Mouse (Mus musculus) spleen, adult 12 weeks (tissue): ENCODE data around the gene Bcap29.
"Not testable (repeated sequence)": the region's sequence is repeated elsewhere in the genome, so short reads cannot be mapped to it uniquely, and the experiment has no call there.

Source experiments
- DNase-seq: peaks from one replicate; pipeline ENCODE4 v3.0.0; 2022; ENCODE audit warnings: low spot score

The Bcap29 gene

DNA sequence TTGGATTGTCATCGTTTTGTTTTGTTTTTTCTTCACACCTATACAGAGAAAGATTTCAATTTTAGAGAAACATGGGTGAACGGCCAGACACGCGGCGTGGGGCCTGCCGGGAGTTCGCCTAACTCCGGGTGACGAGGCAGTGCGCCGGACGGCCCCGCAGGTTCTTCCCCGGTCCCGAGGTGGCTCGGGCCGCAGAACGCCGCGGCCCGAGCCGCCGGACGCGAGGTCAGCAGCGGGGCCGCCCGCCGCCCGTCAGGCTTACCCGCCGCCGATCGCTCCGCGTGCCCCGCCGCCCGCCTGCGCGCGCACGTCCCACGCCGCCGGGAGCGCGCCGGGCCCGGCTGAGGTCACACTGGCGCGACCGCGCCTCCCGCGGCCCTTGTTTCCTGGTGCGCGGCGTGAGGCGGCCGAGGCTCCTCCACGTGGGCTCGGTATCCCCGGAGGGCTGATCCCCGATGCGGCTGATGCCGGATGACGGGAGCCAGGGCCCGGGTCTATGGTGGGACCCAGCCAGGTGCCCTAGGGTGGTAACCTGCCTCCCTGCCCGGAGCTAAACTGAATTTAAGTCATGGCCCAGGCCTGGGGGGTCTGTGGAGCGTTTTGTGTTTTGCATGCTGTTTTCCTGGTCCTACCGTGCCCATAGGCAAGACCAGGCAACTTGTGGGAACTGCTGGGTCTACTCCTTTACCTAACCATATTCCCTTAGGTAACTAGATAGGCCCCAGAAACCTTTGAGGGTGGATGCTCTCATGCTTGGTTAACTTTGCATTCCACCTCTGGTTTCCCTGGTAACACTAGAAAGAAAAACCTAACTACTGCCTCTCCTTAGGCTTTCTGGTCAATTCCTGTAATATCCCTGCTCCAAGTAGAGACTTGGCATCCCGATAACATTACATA lies at the start of gene Bcap29:
Gene Bcap29 (minus strand): TSS at position 316 of the 897 bp plus-strand sequence.
- DNase-seq: peak; percentile 72

DNA sequence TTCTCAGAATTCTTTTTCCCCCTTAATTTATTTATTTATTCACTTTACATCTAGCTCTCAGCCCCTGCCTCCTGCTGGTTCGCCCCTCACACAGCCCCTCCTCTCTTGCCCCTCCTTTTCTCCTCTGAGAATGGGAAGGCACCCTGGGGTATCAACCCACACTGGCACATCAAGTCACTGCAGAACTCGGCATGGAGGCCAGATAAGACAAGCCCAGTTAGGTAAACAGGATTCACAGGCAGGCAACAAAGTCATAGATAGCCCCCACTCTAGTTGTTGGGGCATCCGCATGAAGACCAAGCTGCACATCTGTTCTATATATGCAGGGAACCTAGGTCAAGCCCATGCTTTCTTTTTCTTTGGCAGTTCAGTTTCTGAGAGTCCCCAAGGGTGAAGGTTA lies 32.7 kb upstream of the Bcap29 start:
- no peak for DNase-seq

DNA sequence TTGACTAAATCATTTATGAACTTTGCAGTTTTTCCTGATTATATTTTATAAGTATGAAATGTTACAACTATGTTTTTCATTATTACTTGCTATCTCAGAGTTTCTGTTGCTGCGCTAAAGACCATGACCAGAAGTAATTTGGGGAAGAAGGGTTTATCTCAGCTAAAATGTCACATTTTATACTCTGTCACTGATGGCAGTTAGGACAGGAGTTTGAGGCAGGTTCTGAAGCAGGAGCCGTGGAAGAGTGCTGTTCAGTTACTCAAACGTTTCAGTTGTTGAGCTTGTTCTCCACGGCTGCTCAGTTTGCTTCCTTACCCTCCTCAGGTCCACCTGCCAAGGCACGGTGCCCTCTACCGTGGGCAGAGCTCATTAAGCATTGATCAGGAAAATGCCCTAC lies 31.5 kb upstream of the Bcap29 start:
- DNase-seq: no peak

DNA sequence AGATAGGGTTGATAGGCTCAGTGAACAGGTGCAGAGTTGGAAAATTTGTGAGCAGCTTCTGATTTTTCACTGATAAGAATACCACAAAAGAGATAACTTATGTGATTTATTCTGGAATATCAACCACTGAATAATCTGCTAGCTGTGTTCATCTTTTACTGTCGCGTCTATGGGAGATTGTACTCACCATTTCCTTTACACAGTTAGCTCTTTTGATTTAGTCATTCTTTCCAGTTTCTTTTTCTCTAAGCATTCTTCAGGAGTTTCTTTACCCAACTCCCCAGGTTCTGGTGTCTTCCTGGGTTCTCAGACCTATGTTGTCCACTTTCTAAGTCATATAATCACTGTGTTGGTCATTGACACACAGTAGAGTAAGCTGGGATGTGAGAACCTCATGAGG lies 22.4 kb upstream of the Bcap29 start:
- no peak for DNase-seq

DNA sequence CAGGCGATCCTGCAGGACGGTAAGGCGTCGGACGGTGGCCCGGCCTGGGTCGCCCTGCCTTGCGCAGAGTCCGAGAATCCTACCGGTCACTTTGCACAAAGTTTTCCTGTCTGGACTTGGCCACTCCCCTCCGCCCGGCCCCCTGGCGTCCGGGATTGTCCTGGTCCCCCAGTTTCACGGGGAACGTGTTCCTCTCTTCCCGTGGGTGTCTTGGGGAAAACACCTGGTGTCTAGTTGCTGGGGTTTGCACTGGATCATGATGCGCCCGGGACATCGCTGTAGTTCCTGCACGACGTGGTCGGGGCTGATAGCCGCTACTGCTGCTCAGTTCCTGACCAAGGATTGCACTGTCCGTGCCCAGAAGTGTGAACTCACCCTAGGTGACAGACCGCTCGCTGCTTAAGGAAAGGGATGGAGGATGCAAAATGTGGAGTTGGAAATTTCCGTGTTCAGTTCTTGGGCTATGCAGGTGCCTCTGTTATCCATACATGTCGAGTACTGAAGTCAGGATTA lies 20.6 kb upstream of the Bcap29 start:
- no peak for DNase-seq

DNA sequence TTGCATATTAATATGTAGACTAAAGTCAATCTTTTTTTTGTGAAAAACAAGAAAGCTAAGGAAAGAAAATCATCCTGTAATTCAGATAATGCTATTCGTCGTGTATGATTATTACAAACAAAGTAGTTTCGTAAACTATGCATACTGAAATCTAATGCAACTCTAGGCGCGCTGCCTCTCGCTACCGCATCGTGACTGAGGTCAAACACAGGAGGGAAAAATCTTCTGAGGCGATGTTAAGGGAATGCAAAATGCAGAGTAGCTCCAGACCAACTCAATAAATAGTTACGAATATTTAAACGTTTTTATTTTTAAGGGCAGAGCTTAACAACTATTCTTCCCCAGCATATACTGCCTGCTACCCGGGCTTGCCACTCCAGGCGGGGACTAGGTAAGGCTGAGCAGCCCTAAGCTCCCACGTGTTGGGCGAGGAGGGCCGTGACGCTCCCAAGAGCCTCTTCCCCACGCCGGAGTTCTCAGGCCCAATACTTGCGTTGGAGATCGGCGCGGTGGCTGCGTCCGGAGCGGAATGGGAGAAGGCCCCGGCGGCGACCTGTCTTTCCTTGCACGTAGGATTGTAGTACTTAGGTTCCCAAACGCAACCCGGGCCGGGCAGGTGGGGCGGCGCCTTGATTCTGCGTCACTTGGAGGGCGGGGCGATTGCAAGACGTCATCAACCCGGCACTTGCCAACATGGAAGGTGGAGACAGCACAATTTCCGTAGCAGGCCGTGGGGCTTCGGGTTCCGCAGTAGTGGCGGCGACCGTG lies 19.9 kb upstream of the Bcap29 start, which contains the start of the genes Dus4l and Cog5:
Gene Dus4l (minus strand): TSS at position 630 of the 768 bp plus-strand sequence.
Gene Cog5 (plus strand): TSS at position 673 of the 768 bp plus-strand sequence.
- peak; percentile 97 for DNase-seq

DNA sequence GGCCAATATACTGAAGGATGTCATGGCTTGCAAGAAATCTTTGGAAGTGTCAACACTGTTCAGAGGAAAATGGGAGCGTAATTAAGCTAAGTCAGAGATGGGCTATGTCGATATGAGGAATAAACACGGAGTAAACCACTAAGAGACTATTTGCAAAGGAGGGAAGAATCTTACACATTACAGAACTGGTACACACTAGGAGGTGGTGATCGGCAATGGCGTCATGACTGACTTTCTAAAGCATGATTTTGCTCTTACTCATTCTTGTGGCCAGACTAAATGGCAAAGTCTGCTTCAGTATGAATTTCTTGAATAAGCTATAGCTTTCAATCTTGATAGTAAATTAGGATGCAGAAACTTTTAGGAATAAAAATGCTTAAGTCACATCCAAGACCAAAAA lies 19.2 kb upstream of the Bcap29 start:
- no peak for DNase-seq

DNA sequence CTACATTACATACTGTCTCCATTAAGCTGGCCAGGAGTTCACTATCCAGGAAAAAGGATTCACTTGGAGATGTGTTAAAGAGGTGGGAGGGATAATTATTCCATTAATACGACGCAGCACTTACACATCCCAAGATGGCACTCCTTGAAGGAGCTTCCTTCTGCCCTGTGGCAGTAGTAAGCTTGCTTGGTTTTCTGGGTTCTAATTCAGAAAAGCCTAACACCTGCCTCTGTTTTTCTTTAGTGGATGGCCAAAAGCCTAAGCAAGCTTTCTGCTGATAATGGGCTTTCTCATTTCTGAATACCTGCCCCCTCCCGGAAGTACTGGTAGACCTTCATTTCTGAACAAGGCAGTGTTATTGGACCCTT lies 766 bp upstream of the Bcap29 start:
- DNase-seq: no peak

DNA sequence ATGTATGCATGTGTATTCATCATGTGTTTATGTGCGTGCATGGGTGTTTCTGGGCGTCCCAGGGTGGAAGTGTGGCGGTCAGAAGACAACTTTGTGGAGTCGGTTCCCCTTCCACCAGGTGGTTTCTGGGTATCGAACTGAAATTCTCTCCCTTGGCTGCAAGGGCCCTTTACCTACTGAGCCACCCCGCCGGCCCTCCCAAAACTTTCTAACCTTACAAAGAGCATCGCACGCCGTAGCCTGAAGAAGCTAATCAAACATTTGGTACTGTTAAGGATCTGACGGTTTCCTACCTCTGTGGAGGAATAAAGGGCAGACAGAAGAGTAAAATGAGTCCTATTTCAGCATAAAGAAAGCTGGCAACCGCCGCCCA lies 502 bp downstream of the Bcap29 start:
- DNase-seq: peak; percentile 27

DNA sequence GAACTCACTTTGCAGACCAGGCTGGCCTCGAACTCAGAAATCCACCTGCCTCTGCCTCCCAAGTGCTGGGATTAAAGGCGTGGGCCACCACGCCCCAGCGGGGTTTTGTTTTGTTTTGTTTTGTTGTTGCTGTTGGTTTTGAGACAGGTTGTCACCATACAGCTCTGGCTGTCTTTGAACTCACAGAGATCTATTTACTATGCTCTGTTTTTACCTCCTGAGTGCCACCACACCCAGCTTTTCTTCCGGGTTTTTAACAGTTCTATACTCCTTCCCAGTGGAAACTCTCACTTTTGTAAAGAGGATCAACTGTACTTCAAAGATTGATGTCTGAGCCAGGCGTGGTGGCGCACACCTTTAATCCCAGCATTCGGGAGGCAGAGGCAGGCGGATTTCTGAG lies 6.1 kb downstream of the Bcap29 start:
- not testable (repeated sequence) for DNase-seq

DNA sequence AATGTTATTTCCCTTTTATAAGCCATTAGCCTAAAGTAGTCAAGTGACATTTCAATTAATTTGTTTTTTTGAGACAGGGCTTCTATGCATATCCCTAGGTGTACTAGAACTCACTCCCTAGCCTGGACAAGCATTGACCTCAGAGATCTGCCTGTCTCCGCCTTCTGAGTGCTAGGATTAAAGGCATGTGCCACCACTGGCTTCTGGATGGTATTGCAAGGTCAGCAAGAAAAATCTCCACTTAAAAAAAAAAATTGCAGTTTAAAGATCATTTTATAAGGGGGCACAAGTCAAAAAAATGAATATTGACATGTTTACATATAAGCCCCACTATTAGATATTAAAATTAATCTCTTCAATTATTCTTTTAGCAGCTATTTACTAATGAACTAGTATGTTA lies 9.4 kb downstream of the Bcap29 start:
- DNase-seq: no peak

DNA sequence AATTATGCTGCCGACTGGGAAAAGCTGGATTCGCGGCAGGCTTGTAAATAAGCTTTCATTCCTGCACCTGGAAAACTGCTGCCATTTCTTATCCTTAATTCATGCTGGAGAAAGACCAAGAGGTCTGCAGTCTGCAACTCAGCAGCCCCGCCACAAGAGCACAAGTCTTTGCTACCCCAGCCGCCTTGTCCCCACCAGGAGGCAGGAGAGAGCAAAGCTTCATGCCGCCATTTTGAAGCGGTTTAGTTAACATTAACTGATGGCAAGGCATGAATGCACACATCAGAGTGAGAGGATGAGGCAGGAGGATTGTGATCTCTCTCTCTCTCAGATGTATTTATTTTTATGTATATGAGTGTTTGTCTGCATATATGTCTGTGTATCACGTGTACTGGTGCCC lies 14.4 kb downstream of the Bcap29 start:
- DNase-seq: no peak

DNA sequence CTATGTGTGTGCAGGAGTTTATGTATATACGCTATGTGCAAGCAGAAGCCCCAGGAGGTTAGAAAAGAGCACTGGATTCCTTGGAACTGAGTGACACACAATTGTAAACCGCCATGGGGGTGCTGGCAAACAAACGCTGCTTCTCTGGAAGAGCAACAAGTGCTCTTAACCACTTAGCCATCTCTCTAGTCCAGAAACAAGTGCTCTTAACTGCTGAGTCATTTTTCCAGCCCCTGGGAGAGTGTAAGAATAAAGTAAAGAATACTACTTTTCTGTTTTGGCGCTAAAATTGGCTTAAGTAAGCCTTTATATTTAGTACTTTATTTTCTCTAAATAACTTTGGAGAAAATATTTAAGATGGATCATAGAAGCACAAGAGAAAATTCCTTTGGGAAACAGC lies 21.1 kb downstream of the Bcap29 start:
- no peak for DNase-seq

DNA sequence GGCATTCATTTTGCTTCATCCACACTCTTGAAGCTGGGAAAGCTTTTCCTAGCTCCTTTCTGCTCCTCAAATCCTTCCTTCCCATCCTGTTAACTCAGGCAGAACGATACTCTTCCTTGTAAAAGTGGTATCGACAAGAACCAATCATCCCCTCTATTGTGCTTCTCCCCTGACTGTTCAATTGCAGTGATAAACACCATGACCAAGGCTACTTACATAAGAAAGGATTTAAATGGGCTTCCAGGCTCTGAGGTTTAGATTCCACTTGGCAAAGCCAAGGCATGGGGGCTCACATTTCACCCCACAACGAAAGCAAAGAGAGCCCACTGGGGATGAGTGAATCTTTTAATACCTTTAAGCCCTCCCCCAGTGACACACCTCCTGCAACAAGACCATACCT lies 26.3 kb downstream of the Bcap29 start:
- DNase-seq: no peak

DNA sequence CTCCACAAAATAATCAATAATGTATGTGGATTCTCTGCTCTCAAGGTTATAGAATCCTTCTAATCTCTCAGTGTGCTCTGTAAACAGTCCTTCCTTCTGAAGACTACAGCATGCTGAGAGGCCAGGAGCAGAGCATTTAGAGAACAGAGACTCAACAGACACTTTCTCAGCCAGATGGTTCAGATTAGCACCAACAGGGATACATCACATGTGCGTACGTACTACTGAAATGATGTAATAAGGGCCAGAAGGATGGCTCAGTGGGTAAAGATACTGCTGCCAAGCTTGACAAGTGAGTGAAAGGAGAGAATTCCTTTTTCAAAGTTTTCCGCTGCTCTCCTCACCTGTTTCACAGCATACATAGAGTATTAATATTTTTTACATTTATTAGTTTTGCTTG lies 29.6 kb downstream of the Bcap29 start:
- DNase-seq: no peak

DNA sequence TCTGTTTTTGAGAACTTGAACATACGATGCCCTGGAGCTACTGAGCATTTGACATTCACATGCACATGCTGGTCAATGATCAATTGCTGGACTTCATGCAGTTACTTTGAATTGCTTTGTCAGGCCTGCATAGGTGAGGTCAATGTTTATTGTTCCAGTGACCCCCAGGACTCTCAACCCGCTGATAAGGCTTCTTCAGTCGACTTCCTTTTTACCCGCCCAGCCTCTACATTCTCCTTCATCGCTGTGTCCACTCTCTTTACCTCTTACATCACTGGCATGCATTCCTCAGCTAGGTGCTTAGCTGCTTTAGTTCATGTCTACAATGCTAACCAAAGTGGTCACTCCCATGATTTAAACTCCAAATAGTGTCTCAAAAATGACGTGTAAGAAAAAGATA lies 30.9 kb downstream of the Bcap29 start:
- no peak for DNase-seq

DNA sequence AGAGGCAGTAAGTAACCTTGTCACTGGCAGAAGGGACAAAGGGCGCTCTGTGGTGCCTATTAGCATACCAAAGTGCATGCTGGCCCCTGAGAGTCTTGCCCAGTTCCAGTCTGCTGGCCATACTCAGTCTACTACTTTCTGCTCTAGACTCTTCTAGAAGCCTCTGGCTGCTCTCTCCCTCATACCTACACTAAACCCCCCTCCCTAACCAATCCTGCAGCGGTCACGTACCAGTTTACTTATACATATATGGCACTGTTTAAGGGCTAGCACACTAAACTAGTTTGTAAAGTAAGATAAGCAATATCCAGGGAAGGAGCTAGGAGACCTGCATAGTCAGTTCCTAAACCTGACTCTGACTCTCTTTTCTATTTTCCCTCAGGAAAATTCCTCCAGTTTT lies 40.2 kb downstream of the Bcap29 start:
- no peak for DNase-seq

DNA sequence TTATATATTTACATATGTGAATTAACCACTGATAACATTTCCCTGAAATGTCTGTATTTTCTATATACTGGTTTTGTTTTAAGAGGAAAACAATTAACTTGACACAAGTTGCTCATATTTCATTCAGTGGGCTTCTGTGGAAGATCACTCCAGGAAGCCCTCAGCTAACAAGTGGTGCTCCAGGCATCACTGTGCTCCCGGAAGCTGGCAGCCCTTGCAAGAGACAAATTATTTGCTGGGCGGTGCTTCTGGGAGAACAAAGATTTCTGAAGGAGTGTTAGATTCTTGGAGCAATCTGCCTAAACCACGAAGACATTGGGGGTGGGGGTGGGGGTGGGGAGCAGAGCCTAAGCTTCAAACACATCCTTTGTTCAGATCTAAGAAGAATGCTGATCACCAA lies 42.4 kb downstream of the Bcap29 start:
- DNase-seq: no peak

DNA sequence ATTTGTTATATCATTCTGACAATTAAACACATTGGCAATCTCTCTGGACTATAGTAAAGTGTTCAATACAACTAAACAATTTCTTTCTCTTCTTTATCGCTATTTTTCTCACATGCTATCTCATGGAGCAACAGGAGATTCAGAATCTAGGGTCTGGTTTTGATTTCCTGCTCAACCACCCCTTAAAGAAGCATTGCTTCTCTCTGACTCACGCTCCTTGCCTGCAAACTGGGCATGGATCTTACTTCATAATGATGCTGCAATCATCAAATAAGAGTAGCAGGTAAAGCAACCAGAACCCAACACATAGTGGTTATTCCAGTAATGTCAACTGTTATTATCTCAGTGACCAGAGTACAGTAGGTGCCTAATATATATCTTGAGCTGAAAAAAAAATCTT lies 50.7 kb downstream of the Bcap29 start:
- no peak for DNase-seq

DNA sequence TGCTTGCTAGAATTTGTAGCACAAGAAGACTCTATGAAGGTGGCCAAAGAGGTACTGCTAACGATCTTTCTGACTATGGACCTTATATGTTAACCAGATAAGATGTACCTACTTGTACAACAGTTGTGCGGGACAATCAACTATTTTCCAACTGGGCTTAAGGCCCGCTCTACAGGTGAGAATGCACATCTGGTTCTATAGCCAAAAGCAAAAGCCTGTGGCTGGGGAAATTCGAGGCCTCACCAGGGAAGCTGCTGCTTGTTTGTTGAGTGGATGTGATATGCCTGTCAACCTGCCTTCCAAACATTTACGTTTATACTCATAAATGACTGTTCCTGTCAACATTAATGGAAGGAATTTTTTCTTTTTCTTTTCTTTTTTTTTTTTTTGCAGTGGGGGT lies 52.4 kb downstream of the Bcap29 start:
- DNase-seq: no peak

DNA sequence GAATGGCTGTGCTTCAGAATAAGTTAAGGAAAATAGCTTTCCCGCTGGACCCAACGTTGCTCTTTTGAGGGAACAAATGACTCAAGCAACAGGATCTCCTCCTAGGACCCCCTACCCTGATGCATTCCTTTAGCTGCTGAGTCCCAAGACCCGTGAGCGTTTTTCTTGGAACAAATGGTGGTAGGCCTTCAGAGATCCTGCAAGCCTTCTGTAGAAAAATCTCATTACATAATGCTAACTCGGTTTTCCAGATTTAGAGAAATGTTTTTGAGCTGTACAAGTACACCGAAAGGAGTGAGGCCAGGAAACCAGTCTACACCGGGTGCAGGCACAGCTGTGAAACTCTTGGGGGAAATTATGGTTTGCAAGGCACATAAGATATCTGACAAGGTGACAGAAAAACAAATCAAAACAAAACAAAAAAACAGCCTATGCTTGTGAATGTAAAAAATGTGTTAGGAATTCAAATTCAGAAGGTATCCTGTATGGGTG lies 53.1 kb downstream of the Bcap29 start:
- no peak for DNase-seq

DNA sequence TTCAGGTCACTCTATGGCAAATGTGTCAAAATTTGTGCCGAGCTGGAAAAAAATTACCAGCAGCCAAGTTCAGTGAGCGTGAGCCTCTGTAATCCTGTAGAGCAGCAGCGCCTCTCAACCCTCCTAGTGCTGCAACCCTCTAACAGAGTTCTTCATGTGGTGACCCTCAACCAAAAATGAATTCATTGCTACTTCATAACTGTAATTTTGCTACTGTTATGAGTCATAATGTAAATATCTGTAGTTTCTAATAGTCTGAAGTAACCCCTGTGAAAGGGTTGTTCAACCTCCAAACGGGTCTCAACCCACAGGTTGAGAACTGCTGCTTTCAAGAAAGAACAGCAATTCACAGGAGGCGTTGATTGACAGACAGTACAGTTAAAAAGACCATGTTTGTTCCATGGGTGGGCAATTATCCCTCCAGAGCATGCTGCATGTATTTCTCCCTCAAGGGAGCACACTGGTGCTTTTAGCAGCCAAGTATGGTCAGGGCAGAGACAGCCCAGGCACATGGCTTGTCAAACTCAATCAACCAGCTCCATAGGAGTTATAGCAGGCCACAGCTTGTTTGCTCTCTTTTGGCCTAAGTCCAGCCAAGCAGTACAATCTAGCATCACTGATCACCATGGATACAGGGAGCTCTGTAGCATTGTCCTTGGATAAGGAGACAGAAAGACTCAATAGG lies 53.7 kb downstream of the Bcap29 start:
- DNase-seq: no peak
